Mouse (Mus musculus) cerebellum, adult 2 months (tissue): ENCODE measurements around the gene Gmds.

Source experiments
- CTCF ChIP-seq: fragments of 200-500 bp; IDR thresholded peaks from 2 replicates; pipeline ENCODE4 v1.5.1; 2011; ENCODE audit warnings: low read depth, mild to moderate bottlenecking, control low read depth, low read length, moderate library complexity, borderline replicate concordance; ENCODE audit not compliant: insufficient read depth
- POLR2A ChIP-seq: fragments of 200-500 bp; IDR thresholded peaks from 2 replicates; pipeline ENCODE4 v1.6.1; 2011; ENCODE audit warnings: low read length, control low read depth, borderline replicate concordance; ENCODE audit not compliant: insufficient read depth

GRCm38 (mm10) chr13:31966931-31967532, 371.5 kb downstream of the Gmds start:
- TF ChIP-seq CTCF: no peak
- TF ChIP-seq POLR2A: no peak
